Mouse (Mus musculus): Measurements from ENCODE around the gene Lrp2.

- TF ChIP-seq CTCF (IDR thresholded peaks at IDR 0.05; ENCODE audit: low read depth) (no peak), EP300 (optimal IDR thresholded peaks at IDR 0.05) (no peak)
These were observed 184.8 kb downstream of the Lrp2 start for GRCm38 (mm10) chr2:69400866-69401604.

All from stomach, postnatal 0 days (tissue).